Comparison of ENCODE assay signal across 8 mouse cellular contexts in genomic region chr11:103372068-103372467, GRCm38 (mm10). TPM values are rescaled to one million over a fixed set of nuclear protein-coding genes. Genes with fewer than 3 reads are reported as not detected.
A peak's percentile ranks its signal among the peaks of the same experiment; 100 is the strongest.
DNase-seq lines count a peak whose midpoint lies in the region; ATAC-seq lines count a peak whose summit lies in the region.

No protein-coding gene starts in this region.

- no peaks in the 10 kb centered on the region for H3K27me3 ChIP-seq in midbrain, embryonic 13.5 days
- no peaks in the 10 kb centered on the region for H3K27me3 ChIP-seq in midbrain, embryonic 11.5 days (ENCODE audit: control insufficient read depth, insufficient read depth, low read length)
- H3K27me3 ChIP-seq in heart, embryonic 13.5 days (replicated peaks) = no peaks in the 10 kb centered on the region

- H3K36me3 ChIP-seq in midbrain, embryonic 13.5 days = peaks cover 96% of the 10 kb centered on the region
- H3K36me3 ChIP-seq in midbrain, embryonic 11.5 days (ENCODE audit: control insufficient read depth, insufficient read depth, low read length) = peaks cover 3% of the 10 kb centered on the region; the same call in 1 of the 2 replicates
- peaks cover 66% of the 10 kb centered on the region for H3K36me3 ChIP-seq in heart, embryonic 13.5 days

- 84% methylated on average over 3 of the region's 3 CpGs for WGBS in midbrain, embryonic 13.5 days
- 91% methylated on average over 3 of the region's 3 CpGs for WGBS in midbrain, embryonic 11.5 days
- 68% methylated on average over 3 of the region's 3 CpGs for WGBS in heart, embryonic 13.5 days

- no peak overlapping the region for H3K9ac ChIP-seq in midbrain, embryonic 13.5 days (replicated peaks)
- H3K9ac ChIP-seq in midbrain, embryonic 11.5 days (ENCODE audit: low read length) = no peak overlapping the region
- 0 out of 2 replicates have a peak overlapping the region, but pooled peaks have one; percentile 20 for H3K9ac ChIP-seq in heart, embryonic 13.5 days

- DNase-seq in cerebellum, adult 11-12 months = peak; percentile 35
- DNase-seq in cerebellum, postnatal 4 days (ENCODE audit: low spot score in 2 of 2) = no peak
- DNase-seq in midbrain, embryonic 11.5 days (ENCODE audit: low spot score, missing footprints) = no peak
- peak; percentile 24 to 40 for DNase-seq in layer of hippocampus, postnatal 36 days
- DNase-seq in yolk sac, embryonic 10.5 days (ENCODE audit: low spot score) = no peak
- no peak for DNase-seq in frontal cortex, postnatal 14 days (ENCODE audit: low spot score in 2 of 2)

- H3K27ac ChIP-seq in midbrain, embryonic 13.5 days = 0 out of 2 replicates have a peak overlapping the region, but pooled peaks have one; percentile 7
- no peak overlapping the region for H3K27ac ChIP-seq in midbrain, embryonic 11.5 days (ENCODE audit: low read depth, low read length)
- H3K27ac ChIP-seq in heart, embryonic 13.5 days (replicated peaks) = peak overlapping the region; percentile 80

- no peak overlapping the region for H3K4me2 ChIP-seq in midbrain, embryonic 13.5 days (replicated peaks)
- H3K4me2 ChIP-seq in midbrain, embryonic 11.5 days = no peak overlapping the region
- no peak overlapping the region for H3K4me2 ChIP-seq in heart, embryonic 13.5 days

- H3K9me3 ChIP-seq in midbrain, embryonic 13.5 days = no peaks in the 10 kb centered on the region
- H3K9me3 ChIP-seq in midbrain, embryonic 11.5 days (ENCODE audit: control insufficient read depth, low read length) = no peaks in the 10 kb centered on the region
- H3K9me3 ChIP-seq in heart, embryonic 13.5 days = no peaks in the 10 kb centered on the region

- H3K4me3 ChIP-seq in midbrain, embryonic 13.5 days (replicated peaks) = no peak overlapping the region
- no peak overlapping the region for H3K4me3 ChIP-seq in midbrain, embryonic 11.5 days (ENCODE audit: low read depth, low read length)
- H3K4me3 ChIP-seq in heart, embryonic 13.5 days = no peak overlapping the region

- no peaks in the 10 kb centered on the region for H3K4me1 ChIP-seq in midbrain, embryonic 13.5 days (replicated peaks)
- no peaks in the 10 kb centered on the region for H3K4me1 ChIP-seq in midbrain, embryonic 11.5 days (ENCODE audit: control insufficient read depth, insufficient read depth, low read length)
- peaks cover 25% of the 10 kb centered on the region for H3K4me1 ChIP-seq in heart, embryonic 13.5 days

- ATAC-seq in midbrain, embryonic 13.5 days = no peak
- ATAC-seq in midbrain, embryonic 11.5 days (ENCODE audit: low FRiP score) = no peak
- ATAC-seq in heart, embryonic 13.5 days (ENCODE audit: extremely low read depth, insufficient number of reproducible peaks, low FRiP score, low TSS enrichment) = no peak

RNA-seq across cellular contexts. Expression of gene Arhgap27, which starts 8.6 kb away (rescaled TPM):
- polyA plus RNA-seq in midbrain, embryonic 13.5 days (2015; fragmentation: Nextera tagmentation; extraction: Ambion mirVana) = 1.7 and 2.6 TPM in 2 replicates
- polyA plus RNA-seq in midbrain, embryonic 11.5 days (2014; fragmentation: Nextera tagmentation; extraction: Ambion mirVana) = 2.4 and 2.8 TPM in 2 replicates
- polyA plus RNA-seq in heart, embryonic 13.5 days (2015; fragmentation: Nextera tagmentation; extraction: Ambion mirVana) = 5.6 and 5.8 TPM in 2 replicates
- 1 to 10 TPM; 7.9 to 9.6 TPM for total RNA-seq in layer of hippocampus, postnatal 36 days (2021)

RNA-seq across cellular contexts. Expression of gene Plekhm1, which starts 40.4 kb away (rescaled TPM):
- polyA plus RNA-seq in midbrain, embryonic 13.5 days (2015; fragmentation: Nextera tagmentation; extraction: Ambion mirVana) = 9.1 and 9.4 TPM in 2 replicates
- 6.4 and 7.6 TPM in 2 replicates for polyA plus RNA-seq in midbrain, embryonic 11.5 days (2014; fragmentation: Nextera tagmentation; extraction: Ambion mirVana)
- 4.8 and 5.3 TPM in 2 replicates for polyA plus RNA-seq in heart, embryonic 13.5 days (2015; fragmentation: Nextera tagmentation; extraction: Ambion mirVana)
- 10 to 100 TPM; 18.8 to 20.6 TPM for total RNA-seq in layer of hippocampus, postnatal 36 days (2021)

Comparison
In these comparisons a context has a peak if more than half of its experiments do, and no peak if none do; other contexts are left out.
1. DNase-seq: peak in cerebellum, adult 11-12 months (single experiment) and layer of hippocampus, postnatal 36 days (2 of 2); none in cerebellum, postnatal 4 days (0 of 2), midbrain, embryonic 11.5 days (single experiment), yolk sac, embryonic 10.5 days (single experiment) and frontal cortex, postnatal 14 days (0 of 2).